Mouse (Mus musculus): ENCODE measurements around the gene Sox5. TPM values are rescaled to one million over a fixed set of nuclear protein-coding genes. Genes with fewer than 3 reads are reported as not detected.

Gene Sox5
- polyA plus RNA-seq, 1 experiment, result 2.5 TPM

DNA sequence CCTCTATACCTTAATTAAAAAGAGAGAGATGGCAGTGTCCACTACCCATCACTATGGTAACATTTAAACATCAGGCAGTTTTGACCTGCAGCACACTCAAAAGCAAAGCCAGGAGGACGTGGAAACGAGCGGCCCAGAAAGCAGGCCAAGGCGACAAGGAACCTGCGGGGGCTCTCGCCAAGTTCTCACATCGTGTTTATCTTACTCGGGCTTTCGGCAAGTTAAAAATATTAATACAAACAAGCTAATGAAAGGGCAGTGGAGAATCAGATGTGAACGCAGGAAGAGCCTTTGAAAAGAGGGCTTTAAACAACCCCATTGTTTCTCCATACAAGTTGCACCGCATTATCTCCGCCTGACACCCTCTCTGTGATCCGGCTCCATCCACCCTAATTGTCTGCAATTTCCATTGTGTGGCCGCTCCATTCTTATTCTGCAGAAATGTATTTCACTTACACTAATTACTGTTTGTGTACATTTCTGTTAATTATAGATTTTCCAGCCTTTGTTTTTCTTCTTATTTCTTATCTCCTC, 444.3 kb downstream of the Sox5 start:
- H3K27ac ChIP-seq (ENCODE audit: insufficient read depth, low read length), result no peak overlapping the region
- no peak for TF ChIP-seq POLR2A (IDR thresholded peaks at IDR 0.05; ENCODE audit: low read depth, low read length)
- TF ChIP-seq CTCF (IDR thresholded peaks at IDR 0.05; ENCODE audit: extremely low read depth, insufficient read depth, insufficient read length, insufficient replicate concordance), result no peak

DNA sequence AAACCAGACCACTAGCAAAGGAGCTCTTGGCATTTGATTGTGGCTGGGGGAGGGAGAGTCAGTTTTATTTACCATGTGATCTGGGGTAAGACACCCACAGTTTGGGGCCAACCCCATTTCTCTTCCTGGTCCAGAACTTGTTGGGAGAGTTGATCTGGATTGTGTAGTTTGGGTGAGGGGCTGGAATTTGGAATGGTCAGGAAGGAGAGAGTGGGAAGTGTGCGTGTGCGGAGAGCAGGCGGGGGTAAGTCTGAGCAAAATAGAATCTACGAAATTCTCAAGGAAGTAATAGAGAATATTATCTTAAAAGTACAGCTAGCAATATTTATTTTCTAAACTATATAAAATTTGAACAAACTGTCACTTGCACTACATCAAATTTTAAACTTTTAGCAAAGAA, 445.0 kb downstream of the Sox5 start:
- H3K27ac ChIP-seq (ENCODE audit: insufficient read depth, low read length), result no peak overlapping the region
- DNase-seq (ENCODE audit: low read depth in 1 of 2, low spot score in 2 of 2), result no peak
- 96% methylated on average over 4 of the region's 4 CpGs for WGBS

More for the DNA sequence above, 444.3 kb downstream of the Sox5 start:
- no peak for DNase-seq (ENCODE audit: low read depth in 1 of 2, low spot score in 2 of 2)
- Histone ChIP-seq H3K27me3 (ENCODE audit: control insufficient read depth, insufficient read depth, low read length) (no peaks in the 10 kb centered on the region), H3K4me3 (ENCODE audit: extremely low read depth, insufficient read depth, insufficient read length) (no peak overlapping the region), H3K36me3 (ENCODE audit: control insufficient read depth, insufficient read depth, low read length) (no peaks in the 10 kb centered on the region), H3K4me1 (ENCODE audit: control insufficient read depth, insufficient read depth, insufficient read length) (no peaks in the 10 kb centered on the region)
- WGBS, result 87% methylated on average over 14 of the region's 14 CpGs

DNA sequence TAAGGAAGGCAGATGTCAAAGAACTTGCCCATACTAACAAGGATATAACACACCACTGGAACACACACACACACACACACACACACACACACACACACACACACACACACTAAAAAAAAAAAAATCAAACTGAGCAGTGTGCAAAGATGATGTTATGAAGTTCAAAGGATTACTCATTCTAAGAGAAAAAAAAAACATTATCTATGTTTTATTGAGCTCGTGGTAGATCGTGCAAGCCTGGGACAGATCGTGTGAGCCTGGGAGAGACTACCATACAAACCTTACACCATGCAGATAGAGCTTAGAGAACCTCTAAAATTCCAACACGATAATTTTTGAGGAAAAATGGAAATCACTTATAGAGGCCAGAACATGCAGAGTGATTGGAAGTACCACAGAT, 448.6 kb downstream of the Sox5 start:
- Histone ChIP-seq H3K36me3 (ENCODE audit: control insufficient read depth, insufficient read depth, low read length) (no peaks in the 10 kb centered on the region), H3K27me3 (ENCODE audit: control insufficient read depth, insufficient read depth, low read length) (no peaks in the 10 kb centered on the region), H3K27ac (ENCODE audit: insufficient read depth, low read length) (no peak overlapping the region), H3K4me3 (ENCODE audit: extremely low read depth, insufficient read depth, insufficient read length) (no peak overlapping the region), H3K4me1 (ENCODE audit: control insufficient read depth, insufficient read depth, insufficient read length) (no peaks in the 10 kb centered on the region)
- TF ChIP-seq CTCF (IDR thresholded peaks at IDR 0.05; ENCODE audit: extremely low read depth, insufficient read depth, insufficient read length, insufficient replicate concordance) (no peak), POLR2A (IDR thresholded peaks at IDR 0.05; ENCODE audit: low read depth, low read length) (no peak)
- 86% methylated on average over 4 of the region's 4 CpGs for WGBS
- no peak for DNase-seq (ENCODE audit: low read depth in 1 of 2, low spot score in 2 of 2)

More for the DNA sequence above, 445.0 kb downstream of the Sox5 start:
- Histone ChIP-seq H3K4me1 (ENCODE audit: control insufficient read depth, insufficient read depth, insufficient read length) (no peaks in the 10 kb centered on the region), H3K36me3 (ENCODE audit: control insufficient read depth, insufficient read depth, low read length) (no peaks in the 10 kb centered on the region), H3K4me3 (ENCODE audit: extremely low read depth, insufficient read depth, insufficient read length) (no peak overlapping the region), H3K27me3 (ENCODE audit: control insufficient read depth, insufficient read depth, low read length) (no peaks in the 10 kb centered on the region)
- TF ChIP-seq POLR2A (IDR thresholded peaks at IDR 0.05; ENCODE audit: low read depth, low read length), result no peak
- TF ChIP-seq CTCF (IDR thresholded peaks at IDR 0.05; ENCODE audit: extremely low read depth, insufficient read depth, insufficient read length, insufficient replicate concordance), result no peak

DNA sequence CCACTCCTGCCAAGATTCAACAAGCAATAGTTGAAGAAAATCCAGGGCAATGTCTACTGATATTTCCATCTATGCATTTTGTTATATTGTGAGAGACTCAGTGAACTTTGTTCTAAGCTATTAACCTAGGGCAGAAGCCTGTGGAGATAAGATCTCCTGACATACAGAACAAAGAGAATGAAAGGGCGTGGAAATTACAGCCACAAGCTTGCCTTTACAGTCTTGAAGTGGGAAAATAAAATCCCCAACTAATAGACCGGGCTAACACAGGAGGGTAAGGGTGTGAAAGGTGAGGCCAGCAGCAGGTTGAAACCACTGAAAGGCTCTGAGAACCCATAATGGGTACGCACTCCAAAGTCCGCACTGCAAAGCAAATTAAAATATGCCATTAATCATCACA, 449.8 kb downstream of the Sox5 start:
- no peak overlapping the region for H3K27ac ChIP-seq (ENCODE audit: insufficient read depth, low read length)
- no peak overlapping the region for H3K4me3 ChIP-seq (ENCODE audit: extremely low read depth, insufficient read depth, insufficient read length)

DNA sequence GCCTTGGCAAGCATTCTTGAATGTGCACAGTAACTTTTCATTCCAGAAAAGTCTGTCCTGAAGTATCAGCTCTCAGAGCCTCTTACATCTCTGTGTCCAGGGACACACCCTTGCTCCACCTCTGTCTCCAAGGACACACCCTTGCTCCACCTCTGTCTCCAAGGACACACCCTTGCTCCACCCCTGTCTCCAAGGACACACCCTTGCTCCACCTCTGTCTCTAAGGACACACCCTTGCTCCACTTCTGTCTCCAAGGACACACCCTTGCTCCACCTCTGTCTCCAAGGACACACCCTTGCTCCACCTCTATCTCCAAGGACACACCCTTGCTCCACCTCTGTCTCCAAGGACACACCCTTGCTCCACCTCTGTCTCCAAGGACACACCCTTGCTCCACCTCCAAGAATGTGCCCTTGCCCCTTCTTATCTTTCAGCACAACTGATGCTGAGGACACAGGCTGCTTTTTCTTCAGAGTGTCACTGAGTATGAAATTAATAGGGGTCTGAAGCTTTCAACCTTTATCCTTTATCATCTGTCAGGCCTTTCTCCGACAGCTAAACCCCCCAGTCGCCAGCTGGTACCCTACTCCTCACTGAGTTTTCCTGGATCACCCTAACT, 452.4 kb downstream of the Sox5 start:
- TF ChIP-seq CTCF (IDR thresholded peaks at IDR 0.05; ENCODE audit: extremely low read depth, insufficient read depth, insufficient read length, insufficient replicate concordance) (no peak), POLR2A (IDR thresholded peaks at IDR 0.05; ENCODE audit: low read depth, low read length) (no peak)
- no peak for DNase-seq (ENCODE audit: low read depth in 1 of 2, low spot score in 2 of 2)
- WGBS, result 86% methylated on average over 2 of the region's 2 CpGs
- Histone ChIP-seq H3K27me3 (ENCODE audit: control insufficient read depth, insufficient read depth, low read length) (no peaks in the 10 kb centered on the region), H3K4me1 (ENCODE audit: control insufficient read depth, insufficient read depth, insufficient read length) (no peaks in the 10 kb centered on the region), H3K4me3 (ENCODE audit: extremely low read depth, insufficient read depth, insufficient read length) (no peak overlapping the region), H3K36me3 (ENCODE audit: control insufficient read depth, insufficient read depth, low read length) (no peaks in the 10 kb centered on the region), H3K27ac (ENCODE audit: insufficient read depth, low read length) (no peak overlapping the region)

More for the DNA sequence above, 449.8 kb downstream of the Sox5 start:
- TF ChIP-seq POLR2A (IDR thresholded peaks at IDR 0.05; ENCODE audit: low read depth, low read length), result no peak
- no peak for TF ChIP-seq CTCF (IDR thresholded peaks at IDR 0.05; ENCODE audit: extremely low read depth, insufficient read depth, insufficient read length, insufficient replicate concordance)
- DNase-seq (ENCODE audit: low read depth in 1 of 2, low spot score in 2 of 2), result no peak
- H3K27me3 ChIP-seq (ENCODE audit: control insufficient read depth, insufficient read depth, low read length), result no peaks in the 10 kb centered on the region
- no peaks in the 10 kb centered on the region for H3K4me1 ChIP-seq (ENCODE audit: control insufficient read depth, insufficient read depth, insufficient read length)
- 87% methylated on average over 4 of the region's 4 CpGs for WGBS
- H3K36me3 ChIP-seq (ENCODE audit: control insufficient read depth, insufficient read depth, low read length), result no peaks in the 10 kb centered on the region

DNA sequence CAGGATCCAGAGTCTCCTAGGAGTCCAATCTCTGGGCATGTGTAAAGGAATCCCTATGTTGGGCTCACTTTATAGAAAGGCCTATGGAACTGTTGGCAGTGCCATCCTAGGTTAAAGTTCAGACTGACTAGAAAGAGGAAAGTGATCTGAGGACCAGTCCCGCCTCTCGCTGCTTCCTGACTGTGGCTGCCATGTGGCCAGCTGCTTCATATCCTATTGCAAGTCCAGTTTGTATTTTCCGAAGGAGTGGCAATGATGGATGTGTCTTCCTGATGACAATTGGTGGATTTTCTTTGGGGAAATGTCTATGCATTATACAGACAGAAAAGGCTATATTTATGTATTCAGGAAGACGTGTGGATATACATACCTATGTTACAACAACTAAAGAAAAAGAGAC, 453.0 kb downstream of the Sox5 start:
- no peaks in the 10 kb centered on the region for H3K4me1 ChIP-seq (ENCODE audit: control insufficient read depth, insufficient read depth, insufficient read length)
- TF ChIP-seq CTCF (IDR thresholded peaks at IDR 0.05; ENCODE audit: extremely low read depth, insufficient read depth, insufficient read length, insufficient replicate concordance) (no peak), POLR2A (IDR thresholded peaks at IDR 0.05; ENCODE audit: low read depth, low read length) (no peak)
- WGBS, result 92% methylated on average over 4 of the region's 4 CpGs

DNA sequence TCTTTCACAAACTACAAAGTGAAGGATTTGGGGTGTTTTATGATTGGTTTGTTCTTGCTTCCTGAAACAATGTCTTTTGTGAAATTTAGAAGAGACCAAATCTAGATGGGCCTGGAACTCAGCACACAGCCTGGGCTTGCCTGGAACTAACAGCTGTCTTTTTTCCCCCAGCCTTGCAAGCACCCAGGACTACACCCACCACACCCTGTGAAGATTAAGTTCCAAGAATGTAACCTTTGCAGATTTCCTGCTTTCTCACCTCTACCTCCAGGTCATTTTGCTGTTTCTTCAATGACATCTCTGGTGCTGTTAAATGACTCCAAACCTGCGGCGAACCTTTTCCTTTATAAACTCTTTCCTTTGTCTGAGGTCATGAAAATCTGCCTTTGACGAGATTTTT, 455.0 kb downstream of the Sox5 start:
- Histone ChIP-seq H3K4me3 (ENCODE audit: extremely low read depth, insufficient read depth, insufficient read length) (no peak overlapping the region), H3K4me1 (ENCODE audit: control insufficient read depth, insufficient read depth, insufficient read length) (no peaks in the 10 kb centered on the region), H3K36me3 (ENCODE audit: control insufficient read depth, insufficient read depth, low read length) (no peaks in the 10 kb centered on the region), H3K27me3 (ENCODE audit: control insufficient read depth, insufficient read depth, low read length) (no peaks in the 10 kb centered on the region), H3K27ac (ENCODE audit: insufficient read depth, low read length) (no peak overlapping the region)
- TF ChIP-seq POLR2A (IDR thresholded peaks at IDR 0.05; ENCODE audit: low read depth, low read length) (no peak), CTCF (IDR thresholded peaks at IDR 0.05; ENCODE audit: extremely low read depth, insufficient read depth, insufficient read length, insufficient replicate concordance) (no peak)
- 83% methylated on average over 3 of the region's 3 CpGs for WGBS
- DNase-seq (ENCODE audit: low read depth in 1 of 2, low spot score in 2 of 2), result no peak

More for the DNA sequence above, 453.0 kb downstream of the Sox5 start:
- no peaks in the 10 kb centered on the region for H3K27me3 ChIP-seq (ENCODE audit: control insufficient read depth, insufficient read depth, low read length)
- DNase-seq (ENCODE audit: low read depth in 1 of 2, low spot score in 2 of 2), result no peak
- no peaks in the 10 kb centered on the region for H3K36me3 ChIP-seq (ENCODE audit: control insufficient read depth, insufficient read depth, low read length)
- H3K27ac ChIP-seq (ENCODE audit: insufficient read depth, low read length), result no peak overlapping the region
- no peak overlapping the region for H3K4me3 ChIP-seq (ENCODE audit: extremely low read depth, insufficient read depth, insufficient read length)

Measured in spleen, adult 2 months (tissue).